Mouse (Mus musculus) CH12.LX (cell line): ENCODE measurements around the gene Gss. TPM values are rescaled to one million over a fixed set of nuclear protein-coding genes. Genes with fewer than 3 reads are reported as not detected.

Experiments
- DNase-seq: peaks from one replicate; pipeline ENCODE4 v3.0.0-alpha.2; 2013; ENCODE audit errors: extremely low read depth
- H3K27ac ChIP-seq: 2 replicates; pipeline ENCODE4 v1.5.1; 2012; ENCODE audit warnings: low read depth, mild to moderate bottlenecking, control low read depth, moderate library complexity; ENCODE audit not compliant: insufficient read depth
- H3K27me3 ChIP-seq: replicated peaks from 2 replicates; pipeline ENCODE3; 2012; ENCODE audit warnings: inconsistent platforms
- H3K36me3 ChIP-seq, 2 experiments: replicated peaks in 1 of 2; 2 replicates each; pipeline versions ENCODE3 to v1.6.1; 2012; ENCODE audit warnings: inconsistent platforms in 1 of 2, low read length in 1 of 2, mild to moderate bottlenecking in 1 of 2, mixed read lengths in 1 of 2, moderate library complexity in 1 of 2; ENCODE audit not compliant: control insufficient read depth in 1 of 2, insufficient read depth in 1 of 2
- H3K4me1 ChIP-seq, 2 experiments: 2 replicates each; pipeline ENCODE4 v1.6.1; 2012; ENCODE audit warnings: inconsistent platforms in 1 of 2, moderate library complexity in 1 of 2; ENCODE audit not compliant: insufficient read depth in 2 of 2, control insufficient read depth in 1 of 2
- H3K4me2 ChIP-seq: 2 replicates; pipeline ENCODE4 v1.6.1; 2012; ENCODE audit warnings: low read depth, mild to moderate bottlenecking, control low read depth; ENCODE audit not compliant: poor library complexity, insufficient read depth, severe bottlenecking
- H3K4me3 ChIP-seq, 3 experiments: fragments of 150-350 bp in 1 of 3; sonication (generic) in 1 of 3; replicated peaks in 1 of 3; 2 replicates each; pipeline versions ENCODE3 to v1.5.1; 2011 to 2012; ENCODE audit warnings: low read depth in 2 of 3, low read length in 2 of 3, mild to moderate bottlenecking in 2 of 3, moderate library complexity in 2 of 3, control low read depth in 1 of 3, improper control_type of control experiment in 1 of 3, inconsistent platforms in 1 of 3, mixed read lengths in 1 of 3; ENCODE audit not compliant: poor library complexity in 1 of 3
- H3K79me2 ChIP-seq: replicated peaks from 2 replicates; pipeline ENCODE4 v1.6.1; 2012; ENCODE audit warnings: mild to moderate bottlenecking, moderate library complexity; ENCODE audit not compliant: control insufficient read depth, poor library complexity, insufficient read depth, severe bottlenecking; ENCODE audit errors: extremely low read depth
- H3K9ac ChIP-seq: 2 replicates; pipeline ENCODE4 v1.6.1; 2012; ENCODE audit warnings: low read depth, mild to moderate bottlenecking, control low read depth, moderate library complexity; ENCODE audit not compliant: insufficient read depth
- H3K9me3 ChIP-seq: replicated peaks from 2 replicates; pipeline ENCODE3; 2012; ENCODE audit warnings: low read length, inconsistent platforms, mixed read lengths
- BHLHE40 ChIP-seq: IDR thresholded peaks from 2 replicates; pipeline ENCODE4 v1.6.1; 2011; ENCODE audit warnings: mild to moderate bottlenecking, low read depth, low read length, improper control_type of control experiment
- CHD1 ChIP-seq: IDR thresholded peaks from 2 replicates; pipeline ENCODE4 v1.6.1; 2012; ENCODE audit warnings: low read depth, low read length, improper control_type of control experiment, inconsistent platforms
- ELF1 ChIP-seq: IDR thresholded peaks from 2 replicates; pipeline ENCODE4 v1.6.1; 2014; ENCODE audit warnings: low read depth, mild to moderate bottlenecking, inconsistent platforms, low read length, improper control_type of control experiment
- IRF4 ChIP-seq: IDR thresholded peaks from 2 replicates; pipeline ENCODE4 v1.6.1; 2014; ENCODE audit warnings: low read depth, mild to moderate bottlenecking, inconsistent platforms, low read length, improper control_type of control experiment
- KAT2A ChIP-seq: IDR thresholded peaks from 2 replicates; pipeline ENCODE4 v1.6.1; 2012; ENCODE audit warnings: low read length, improper control_type of control experiment, inconsistent platforms; ENCODE audit not compliant: insufficient replicate concordance
- MAFK ChIP-seq: IDR thresholded peaks from 2 replicates; pipeline ENCODE4 v1.6.1; 2011; ENCODE audit warnings: low read length, improper control_type of control experiment; ENCODE audit not compliant: insufficient replicate concordance
- NELFE ChIP-seq: IDR thresholded peaks from 2 replicates; pipeline ENCODE4 v1.6.1; 2011; ENCODE audit warnings: low read depth, low read length, improper control_type of control experiment
- NRF1 ChIP-seq: IDR thresholded peaks from 2 replicates; pipeline ENCODE4 v1.6.1; 2014; ENCODE audit warnings: low read depth, mild to moderate bottlenecking, inconsistent platforms, low read length, improper control_type of control experiment, moderate library complexity
- USF1 ChIP-seq: IDR thresholded peaks from 2 replicates; pipeline ENCODE4 v1.6.1; 2014; ENCODE audit warnings: low read depth, mild to moderate bottlenecking, inconsistent platforms, low read length, improper control_type of control experiment
- USF2 ChIP-seq: conservative IDR thresholded peaks from 2 replicates; pipeline ENCODE4 v1.6.1; 2011; ENCODE audit warnings: low read depth, low read length, improper control_type of control experiment
- dilution Hi-C: fragments of 300-500 bp; cut with MboI; formaldehyde crosslinking; loops from 2 replicates; pipeline ENCODE4 v1.14.3; 2020; ENCODE audit warnings: low sequenced_read_pairs; ENCODE audit not compliant: extremely low pct_unique_long_range_greater_than_20kb, extremely low pct_ligation_motif_present
- in situ Hi-C: fragments of 300-500 bp; cut with MboI; formaldehyde crosslinking; loops from 3 replicates; pipeline ENCODE4 v1.14.3; 2019; ENCODE audit warnings: low sequenced_read_pairs, low pct_ligation_motif_present, low pct_unique_long_range_greater_than_20kb, mixed read lengths
- polyA plus RNA-seq: library from polyadenylated mRNA; unstranded; fragments of >175 nt; gene quantifications from 2 replicates; pipeline ENCODE4 v1.2.1, GENCODE M21; 2012; ENCODE audit warnings: low read depth; ENCODE audit not compliant: insufficient read length
- total RNA-seq, 2 experiments: library from RNA; depleted of rRNA; stranded (reverse); fragments of 300-350 nt in 1 of 2; fragments of >200 nt in 1 of 2; gene quantifications; 2 replicates each; pipeline ENCODE4 v1.2.3; 2012 to 2014

Gss gene
- total and polyA plus RNA-seq, 3 experiments, result 17.3 to 21.9 (median 18.0) TPM

DNA sequence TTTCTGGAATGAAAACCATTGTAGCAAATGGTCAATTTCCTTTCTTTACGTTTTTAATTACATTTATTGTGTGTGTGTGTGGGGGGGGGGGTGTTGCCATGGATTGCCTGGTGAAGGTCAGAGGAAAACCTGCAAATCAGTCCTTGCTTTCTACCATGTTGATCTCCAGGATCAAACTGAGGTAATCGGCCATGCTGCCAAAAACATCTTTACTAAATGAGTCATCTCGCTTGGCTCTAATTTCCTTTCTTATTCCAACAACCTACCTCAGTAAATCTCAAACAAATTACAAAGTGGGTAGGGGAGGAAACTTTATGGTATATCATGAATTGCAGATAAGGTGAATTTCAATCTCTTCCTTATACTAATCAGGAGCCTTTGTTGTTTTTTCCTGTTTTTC, 4.5 kb downstream of the Gss start:
- H3K4me2 ChIP-seq, result no peak overlapping the region
- in situ Hi-C loops, result loop anchor here (5.0 kb wide), 1 partner anchor 34 kb away; no protein-coding TSS in a partner anchor
- no peak for TF ChIP-seq USF2
- no peaks in the 10 kb centered on the region for H3K9me3 ChIP-seq
- dilution Hi-C loops, result no loop called here
- no peaks in the 10 kb centered on the region for H3K27me3 ChIP-seq
- peaks cover 7 to 11% of the 10 kb centered on the region in 2 experiments for H3K4me1 ChIP-seq
- H3K9ac ChIP-seq, result no peak overlapping the region
- H3K79me2 ChIP-seq, result no peaks in the 10 kb centered on the region
- DNase-seq, result no peak
- peaks cover 0 to 22% of the 10 kb centered on the region in 2 experiments for H3K36me3 ChIP-seq
- H3K4me3 ChIP-seq, result no peak overlapping the region
- H3K27ac ChIP-seq, result no peak overlapping the region

DNA sequence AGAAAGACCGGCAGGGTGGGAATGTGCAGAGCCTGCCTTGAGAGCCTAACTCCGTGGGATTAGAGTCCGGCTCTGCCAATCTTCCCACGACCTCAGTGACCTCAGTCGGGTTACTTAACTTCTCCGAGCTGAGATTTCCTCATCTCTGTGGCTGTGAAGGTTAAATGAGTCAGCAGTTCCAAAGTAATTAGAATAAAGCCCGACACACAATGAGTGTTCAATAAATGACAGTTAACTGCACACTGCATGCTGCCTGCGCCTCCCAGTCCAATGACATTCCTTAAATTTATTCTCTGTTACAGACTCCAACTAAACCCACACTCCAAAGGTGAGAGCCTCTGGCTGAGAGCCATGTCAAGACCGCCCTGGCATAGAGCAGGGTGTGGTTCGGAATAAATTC, 7.1 kb downstream of the Gss start:
- H3K36me3 ChIP-seq, result peaks cover 0 to 33% of the 10 kb centered on the region in 2 experiments
- no peak overlapping the region for H3K4me2 ChIP-seq
- no peak overlapping the region for H3K27ac ChIP-seq
- no peak for DNase-seq
- H3K4me3 ChIP-seq, result no peak overlapping the region
- dilution Hi-C loops (no loop called here), in situ Hi-C loops (loop anchor here (5.0 kb wide), 1 partner anchor 37 kb away; no protein-coding TSS in a partner anchor)
- H3K79me2 ChIP-seq, result no peaks in the 10 kb centered on the region
- no peaks in the 10 kb centered on the region for H3K27me3 ChIP-seq
- H3K9me3 ChIP-seq, result no peaks in the 10 kb centered on the region
- no peak overlapping the region for H3K9ac ChIP-seq
- no peak for TF ChIP-seq IRF4
- TF ChIP-seq CHD1, result no peak
- no peak for TF ChIP-seq MAFK
- TF ChIP-seq USF1, result no peak
- no peak for TF ChIP-seq NRF1
- TF ChIP-seq NELFE, result no peak
- no peak for TF ChIP-seq BHLHE40
- TF ChIP-seq ELF1, result no peak
- no peak for TF ChIP-seq KAT2A
- no peaks in the 10 kb centered on the region for H3K4me1 ChIP-seq

DNA sequence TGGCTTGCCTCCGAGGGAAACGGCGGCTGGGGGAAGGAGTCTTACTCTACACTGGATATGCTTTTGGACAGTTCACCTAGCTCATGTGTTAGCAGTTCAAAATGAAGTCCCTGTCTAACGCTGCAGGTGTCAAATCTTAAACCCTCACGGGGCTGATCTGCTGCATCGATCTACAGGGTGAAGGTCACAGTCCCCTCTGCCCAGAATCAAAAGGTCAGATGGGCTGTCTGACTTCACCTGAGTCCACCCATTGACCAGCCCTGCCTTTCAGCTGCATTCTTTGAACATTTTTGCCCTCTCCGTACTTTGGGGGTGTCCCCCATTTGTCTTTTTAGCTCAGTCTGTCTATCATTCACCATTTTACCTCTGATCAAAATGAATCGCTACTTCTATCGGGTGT, 7.5 kb downstream of the Gss start:
- Histone ChIP-seq H3K36me3 (peaks cover 0 to 33% of the 10 kb centered on the region in 2 experiments), H3K9me3 (no peaks in the 10 kb centered on the region), H3K79me2 (no peaks in the 10 kb centered on the region), H3K4me3 (no peak overlapping the region), H3K27me3 (no peaks in the 10 kb centered on the region), H3K4me1 (no peaks in the 10 kb centered on the region), H3K27ac (no peak overlapping the region), H3K9ac (no peak overlapping the region), H3K4me2 (no peak overlapping the region)
- in situ Hi-C loops, result loop anchor here (5.0 kb wide), 1 partner anchor 37 kb away; no protein-coding TSS in a partner anchor
- DNase-seq, result no peak
- dilution Hi-C loops, result no loop called here
- TF ChIP-seq KAT2A, result no peak
